Mouse (Mus musculus) cortical plate, adult 2 months (tissue): ENCODE data around the gene Aldh8a1.

Source experiments
- CTCF ChIP-seq: fragments of 200-500 bp; IDR thresholded peaks from 2 replicates; pipeline ENCODE4 v1.5.1; 2011; ENCODE audit warnings: mild to moderate bottlenecking, control low read depth, low read length; ENCODE audit not compliant: insufficient read depth; ENCODE audit errors: extremely low read depth
- POLR2A ChIP-seq: fragments of 200-500 bp; IDR thresholded peaks from 2 replicates; pipeline ENCODE4 v1.6.1; 2011; ENCODE audit warnings: mild to moderate bottlenecking, low read length, control low read depth; ENCODE audit not compliant: insufficient read depth; ENCODE audit errors: extremely low read depth

DNA sequence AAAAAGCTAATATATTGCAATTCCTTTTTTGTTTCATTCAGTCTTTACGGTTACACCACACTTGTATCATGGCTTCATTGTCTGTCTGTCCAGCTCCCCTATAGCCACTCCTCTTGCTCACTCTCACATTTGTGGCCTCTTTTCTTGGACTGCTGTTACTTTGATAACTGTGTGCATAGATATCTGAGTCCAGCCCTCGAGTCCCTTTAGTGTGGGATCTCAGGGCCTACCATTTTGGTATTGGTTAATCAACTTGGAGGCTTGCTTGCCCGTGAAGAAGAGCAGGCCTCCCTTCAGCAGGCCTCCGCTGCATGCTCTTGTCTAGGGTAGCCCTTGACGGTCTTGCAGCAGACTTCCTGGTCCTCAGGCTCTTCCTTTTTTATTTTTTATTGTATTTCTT is 27.6 kb upstream of the Aldh8a1 start:
- TF ChIP-seq CTCF (no peak), POLR2A (no peak)
